Mouse (Mus musculus): ENCODE results near the gene Srcin1.
A peak's percentile ranks its signal among the peaks of the same experiment; 100 is the strongest.

GRCm38 (mm10) chr11:97468639-97469287, 107.2 kb downstream of the Srcin1 start:
- peak; percentile 91 for TF ChIP-seq CTCF (IDR thresholded peaks at IDR 0.05; ENCODE audit: low read depth, low read length)
- TF ChIP-seq GATA1 (IDR thresholded peaks at IDR 0.05; ENCODE audit: borderline replicate concordance, low read length) = no peak
